ENCODE assay signal across 29 mouse cellular contexts in genomic region chr1:148249376-148249775, GRCm38 (mm10).
DNase-seq lines count a peak whose midpoint lies in the region; ATAC-seq and TF ChIP-seq lines count a peak whose summit lies in the region.
"Had no signal": no experiment of that assay in that cellular context is flagged by ENCODE, and none has a peak within 500 bp of the region (broad histone marks: within the 10 kb centered on the region; RNA-seq: fewer than 3 reads in every experiment).

No protein-coding gene starts in this region.

- peak; percentile 14 for DNase-seq in midbrain, postnatal 0 days (ENCODE audit: low spot score)
- DNase-seq in cerebellum, adult 18-20 months, result peak; percentile 64 to 74
- peak; percentile 87 to 91 for DNase-seq in cerebellum, postnatal 10 days
- no peak for DNase-seq in kidney, adult 11 months
- no peak for DNase-seq in layer of hippocampus, adult 18-20 months (ENCODE audit: low spot score in 2 of 2)
- no peak for DNase-seq in heart, adult 8-10 months (ENCODE audit: low spot score)
- DNase-seq: adrenal gland, postnatal 36 days; forebrain, postnatal 0 days; gastrocnemius, postnatal 10 days; heart, postnatal 14 days; kidney, adult 9 months; kidney, postnatal 14 days; liver, postnatal 0 days; lung, postnatal 36 days; midbrain, embryonic 14.5 days; retina, postnatal 1 day; right cerebral cortex, postnatal 14 days; thymus, postnatal 14 days had no signal

- H3K4me2 ChIP-seq in midbrain, postnatal 0 days (ENCODE audit: low read depth, low read length, poor library complexity, severe bottlenecking), result no peak overlapping the region
- no peak overlapping the region for H3K4me2 ChIP-seq in midbrain, embryonic 13.5 days (replicated peaks)
- H3K4me2 ChIP-seq: embryonic facial prominence, embryonic 15.5 days; forebrain, embryonic 12.5 days; liver, embryonic 12.5 days; neural tube, embryonic 15.5 days; stomach, embryonic 15.5 days had no signal

- no peak for ATAC-seq in midbrain, postnatal 0 days (ENCODE audit: low FRiP score)
- ATAC-seq in midbrain, embryonic 13.5 days, result no peak
- ATAC-seq: CD4-positive, CD25-positive, alpha-beta regulatory T cell, adult 4 months; forebrain, postnatal 0 days; intestine, embryonic 16.5 days; liver, embryonic 12.5 days; liver, postnatal 0 days had no signal

- H3K36me3 ChIP-seq in midbrain, postnatal 0 days (ENCODE audit: insufficient read depth, low read length), result no peaks in the 10 kb centered on the region
- H3K36me3 ChIP-seq in midbrain, embryonic 13.5 days, result no peaks in the 10 kb centered on the region
- H3K36me3 ChIP-seq: embryonic facial prominence, embryonic 10.5 days; embryonic facial prominence, embryonic 15.5 days; forebrain, embryonic 12.5 days; hindbrain, embryonic 10.5 days; liver, embryonic 12.5 days; neural tube, embryonic 15.5 days; stomach, embryonic 15.5 days had no signal

- H3K27ac ChIP-seq in midbrain, postnatal 0 days (ENCODE audit: low read depth, low read length), result no peak overlapping the region
- no peak overlapping the region for H3K27ac ChIP-seq in midbrain, embryonic 13.5 days
- H3K27ac ChIP-seq: embryonic facial prominence, embryonic 10.5 days; embryonic facial prominence, embryonic 15.5 days; forebrain, embryonic 12.5 days; hindbrain, embryonic 10.5 days; left cerebral cortex, adult 2 months; liver, embryonic 12.5 days; neural tube, embryonic 15.5 days; stomach, embryonic 15.5 days had no signal

- no peak overlapping the region for H3K9ac ChIP-seq in midbrain, postnatal 0 days (replicated peaks; ENCODE audit: low read length, poor library complexity, severe bottlenecking)
- H3K9ac ChIP-seq in midbrain, embryonic 13.5 days (replicated peaks), result no peak overlapping the region
- H3K9ac ChIP-seq: embryonic facial prominence, embryonic 15.5 days; forebrain, embryonic 12.5 days; forebrain, postnatal 0 days; liver, embryonic 12.5 days; liver, postnatal 0 days; neural tube, embryonic 15.5 days; stomach, embryonic 15.5 days had no signal

- no peaks in the 10 kb centered on the region for H3K4me1 ChIP-seq in midbrain, postnatal 0 days (ENCODE audit: insufficient read depth, low read length)
- no peaks in the 10 kb centered on the region for H3K4me1 ChIP-seq in midbrain, embryonic 13.5 days (replicated peaks)
- H3K4me1 ChIP-seq: embryonic facial prominence, embryonic 10.5 days; embryonic facial prominence, embryonic 15.5 days; forebrain, embryonic 12.5 days; hindbrain, embryonic 10.5 days; liver, embryonic 12.5 days; neural tube, embryonic 15.5 days; stomach, embryonic 15.5 days had no signal

- H3K9me3 ChIP-seq in midbrain, postnatal 0 days (ENCODE audit: low read length), result no peaks in the 10 kb centered on the region
- H3K9me3 ChIP-seq in midbrain, embryonic 13.5 days, result no peaks in the 10 kb centered on the region
- H3K9me3 ChIP-seq: embryonic facial prominence, embryonic 10.5 days; embryonic facial prominence, embryonic 15.5 days; forebrain, embryonic 12.5 days; hindbrain, embryonic 10.5 days; liver, embryonic 12.5 days; neural tube, embryonic 15.5 days; stomach, embryonic 15.5 days had no signal

- no peak for TF ChIP-seq CTCF in midbrain, postnatal 0 days (IDR thresholded peaks at IDR 0.05)

- H3K4me3 ChIP-seq in midbrain, postnatal 0 days (ENCODE audit: low read depth, low read length), result no peak overlapping the region
- no peak overlapping the region for H3K4me3 ChIP-seq in midbrain, embryonic 13.5 days (replicated peaks)
- H3K4me3 ChIP-seq: embryonic facial prominence, embryonic 10.5 days; embryonic facial prominence, embryonic 15.5 days; forebrain, embryonic 12.5 days; hindbrain, embryonic 10.5 days; left cerebral cortex, adult 2 months; liver, embryonic 12.5 days; neural tube, embryonic 15.5 days; stomach, embryonic 15.5 days had no signal

- 78% methylated on average over 2 of the region's 2 CpGs for WGBS in midbrain, postnatal 0 days
- 85% methylated on average over 2 of the region's 2 CpGs for WGBS in midbrain, embryonic 13.5 days

- no peaks in the 10 kb centered on the region for H3K27me3 ChIP-seq in midbrain, postnatal 0 days (ENCODE audit: insufficient read depth, low read length)
- H3K27me3 ChIP-seq in midbrain, embryonic 13.5 days, result no peaks in the 10 kb centered on the region
- H3K27me3 ChIP-seq: embryonic facial prominence, embryonic 15.5 days; forebrain, embryonic 12.5 days; liver, embryonic 12.5 days; neural tube, embryonic 15.5 days; stomach, embryonic 15.5 days had no signal

Comparison
In these comparisons a context has a peak if more than half of its experiments do, and no peak if none do; other contexts are left out.
1. DNase-seq: peak in midbrain, postnatal 0 days (single experiment), cerebellum, adult 18-20 months (2 of 2) and cerebellum, postnatal 10 days (2 of 2); none in kidney, adult 11 months (single experiment), layer of hippocampus, adult 18-20 months (0 of 2) and heart, adult 8-10 months (single experiment).